Mouse (Mus musculus) embryonic facial prominence, embryonic 14.5 days (tissue): ENCODE data around the gene Rbm44. TPM values are rescaled to one million over a fixed set of nuclear protein-coding genes. Genes with fewer than 3 reads are reported as not detected.

Experiments
- ATAC-seq: fragments of 200-750 bp; cut with Nextera tagmentation; 2 replicates; pipeline ENCODE4 v1.8.0; 2017; ENCODE audit warnings: low read depth, moderate number of reproducible peaks, moderate TSS enrichment
- DNase-seq: peaks from one replicate; pipeline ENCODE4 v3.0.0-alpha.2; 2015; ENCODE audit warnings: low spot score
- H3K27ac ChIP-seq: fragments of 300-500 bp; sonication (generic); replicated peaks from 2 replicates; pipeline ENCODE4 v1.5.1; 2014; ENCODE audit warnings: low read depth, mild to moderate bottlenecking, low read length, moderate library complexity
- H3K27me3 ChIP-seq: fragments of 300-500 bp; sonication (generic); replicated peaks from 2 replicates; pipeline ENCODE4 v1.6.1; 2014; ENCODE audit warnings: low read length; ENCODE audit not compliant: control insufficient read depth, insufficient read depth
- H3K36me3 ChIP-seq: fragments of 300-500 bp; sonication (generic); 2 replicates; pipeline ENCODE4 v1.6.1; 2014; ENCODE audit warnings: low read length, mixed read lengths; ENCODE audit not compliant: control insufficient read depth, insufficient read depth
- H3K4me1 ChIP-seq: fragments of 300-500 bp; sonication (generic); 2 replicates; pipeline ENCODE4 v1.6.1; 2014; ENCODE audit warnings: antibody characterized with exemption, low read length; ENCODE audit not compliant: control insufficient read depth, insufficient read depth
- H3K4me2 ChIP-seq: fragments of 300-500 bp; sonication (generic); 2 replicates; pipeline ENCODE4 v1.6.1; 2014; ENCODE audit warnings: low read depth, mild to moderate bottlenecking, low read length, moderate library complexity, mixed read lengths
- H3K4me3 ChIP-seq: fragments of 300-500 bp; sonication (generic); 2 replicates; pipeline ENCODE4 v1.5.1; 2014; ENCODE audit warnings: low read depth, mild to moderate bottlenecking, low read length
- H3K9ac ChIP-seq: fragments of 300-500 bp; sonication (generic); 2 replicates; pipeline ENCODE4 v1.6.1; 2014; ENCODE audit warnings: low read depth, mild to moderate bottlenecking, low read length, moderate library complexity, mixed read lengths
- H3K9me3 ChIP-seq: fragments of 300-500 bp; sonication (generic); 2 replicates; pipeline ENCODE4 v1.6.1; 2016; ENCODE audit warnings: low read length; ENCODE audit not compliant: control insufficient read depth
- WGBS: fragments of 180-500 bp; shearing (Covaris S2); extraction: QIAGEN DNeasy Blood & Tissue Kit; methylation state at CpG from one replicate; pipeline ENCODE4 v1.1.7; 2014; 5-methylcytosine and 5-hydroxymethylcytosine counted together
- polyA plus RNA-seq: library from polyadenylated mRNA; unstranded; fragments of >200 nt; fragmentation: Nextera tagmentation; extraction: Ambion mirVana; gene quantifications from 2 replicates; pipeline ENCODE4 v1.2.1, GENCODE M21; 2014

The Rbm44 gene
- polyA plus RNA-seq, 1 experiment from 2014 or later = 1.1 TPM

- no peaks in the 10 kb centered on the region for H3K9me3 ChIP-seq
- no peaks in the 10 kb centered on the region for H3K4me1 ChIP-seq
- ATAC-seq (no peak), DNase-seq (peak; percentile 28)
- H3K36me3 ChIP-seq = no peaks in the 10 kb centered on the region
- WGBS = 66% methylated on average over 7 of the region's 8 CpGs
- no peak overlapping the region for H3K4me2 ChIP-seq
- no peak overlapping the region for H3K27ac ChIP-seq
- no peaks in the 10 kb centered on the region for H3K27me3 ChIP-seq
- no peak overlapping the region for H3K9ac ChIP-seq
- no peak overlapping the region for H3K4me3 ChIP-seq
Observed at GRCm38 (mm10) chr1:91192184-91192583, 47.3 kb downstream of the Rbm44 start.

GRCm38 (mm10) chr1:91193242-91193641, 48.4 kb downstream of the Rbm44 start:
- H3K9ac ChIP-seq = no peak overlapping the region
- no peak overlapping the region for H3K27ac ChIP-seq
- WGBS = 86% methylated on average over 4 of the region's 4 CpGs
- ATAC-seq (no peak), DNase-seq (no peak)
- no peak overlapping the region for H3K4me2 ChIP-seq
- no peak overlapping the region for H3K4me3 ChIP-seq
- H3K36me3 ChIP-seq = no peaks in the 10 kb centered on the region
- no peaks in the 10 kb centered on the region for H3K4me1 ChIP-seq
- no peaks in the 10 kb centered on the region for H3K9me3 ChIP-seq
- no peaks in the 10 kb centered on the region for H3K27me3 ChIP-seq

- Histone ChIP-seq H3K4me2 (no peak overlapping the region), H3K9me3 (no peaks in the 10 kb centered on the region), H3K27me3 (no peaks in the 10 kb centered on the region), H3K36me3 (no peaks in the 10 kb centered on the region), H3K27ac (no peak overlapping the region), H3K9ac (no peak overlapping the region), H3K4me1 (no peaks in the 10 kb centered on the region), H3K4me3 (no peak overlapping the region)
- ATAC-seq (no peak), DNase-seq (no peak)
- 93% methylated on average over 4 of the region's 4 CpGs for WGBS
Observed at GRCm38 (mm10) chr1:91193680-91194079, 48.8 kb downstream of the Rbm44 start.

GRCm38 (mm10) chr1:91199793-91200192, 54.9 kb downstream of the Rbm44 start:
- no peak overlapping the region for H3K4me3 ChIP-seq
- H3K36me3 ChIP-seq = no peaks in the 10 kb centered on the region
- WGBS = 81% methylated on average over 10 of the region's 10 CpGs
- no peak overlapping the region for H3K4me2 ChIP-seq
- H3K9me3 ChIP-seq = no peaks in the 10 kb centered on the region
- no peak overlapping the region for H3K27ac ChIP-seq
- no peak overlapping the region for H3K9ac ChIP-seq
- DNase-seq (no peak), ATAC-seq (no peak)
- no peaks in the 10 kb centered on the region for H3K4me1 ChIP-seq
- H3K27me3 ChIP-seq = no peaks in the 10 kb centered on the region

GRCm38 (mm10) chr1:91201122-91201521, 56.2 kb downstream of the Rbm44 start:
- no peaks in the 10 kb centered on the region for H3K27me3 ChIP-seq
- H3K36me3 ChIP-seq = no peaks in the 10 kb centered on the region
- no peak overlapping the region for H3K27ac ChIP-seq
- no peak overlapping the region for H3K4me3 ChIP-seq
- no peaks in the 10 kb centered on the region for H3K9me3 ChIP-seq
- no peaks in the 10 kb centered on the region for H3K4me1 ChIP-seq
- DNase-seq (peak; percentile 19), ATAC-seq (no peak)
- 26% methylated on average over 3 of the region's 3 CpGs for WGBS
- no peak overlapping the region for H3K9ac ChIP-seq
- H3K4me2 ChIP-seq = no peak overlapping the region

- Histone ChIP-seq H3K36me3 (no peaks in the 10 kb centered on the region), H3K27me3 (no peaks in the 10 kb centered on the region), H3K9me3 (no peaks in the 10 kb centered on the region), H3K4me1 (0 out of 2 replicates have a peak, but pooled peaks cover 5% of the 10 kb centered on the region), H3K4me2 (no peak overlapping the region), H3K27ac (no peak overlapping the region), H3K4me3 (no peak overlapping the region), H3K9ac (no peak overlapping the region)
- no peak for DNase-seq
- 67% methylated on average over 5 of the region's 5 CpGs for WGBS
- no peak for ATAC-seq
Observed at GRCm38 (mm10) chr1:91204221-91204765, 59.4 kb downstream of the Rbm44 start.

- Histone ChIP-seq H3K27me3 (no peaks in the 10 kb centered on the region), H3K36me3 (no peaks in the 10 kb centered on the region), H3K9ac (no peak overlapping the region), H3K4me2 (no peak overlapping the region), H3K27ac (no peak overlapping the region), H3K4me3 (no peak overlapping the region), H3K4me1 (peaks cover 16% of the 10 kb centered on the region), H3K9me3 (no peaks in the 10 kb centered on the region)
- ATAC-seq (no peak), DNase-seq (no peak)
- 64% methylated on average over 6 of the region's 6 CpGs for WGBS
Observed at GRCm38 (mm10) chr1:91205651-91206050, 60.8 kb downstream of the Rbm44 start.

GRCm38 (mm10) chr1:91206336-91206735, 61.4 kb downstream of the Rbm44 start:
- Histone ChIP-seq H3K4me1 (peaks cover 16% of the 10 kb centered on the region), H3K4me2 (no peak overlapping the region), H3K9me3 (no peaks in the 10 kb centered on the region), H3K36me3 (no peaks in the 10 kb centered on the region), H3K27me3 (no peaks in the 10 kb centered on the region), H3K9ac (no peak overlapping the region), H3K27ac (no peak overlapping the region), H3K4me3 (no peak overlapping the region)
- ATAC-seq (no peak), DNase-seq (no peak)
- WGBS = 77% methylated on average over 8 of the region's 8 CpGs

GRCm38 (mm10) chr1:91206873-91207272, 62.0 kb downstream of the Rbm44 start:
- WGBS = 75% methylated on average over 5 of the region's 5 CpGs
- Histone ChIP-seq H3K4me1 (peaks cover 22% of the 10 kb centered on the region), H3K27ac (no peak overlapping the region), H3K4me3 (no peak overlapping the region), H3K4me2 (no peak overlapping the region), H3K27me3 (no peaks in the 10 kb centered on the region), H3K9ac (no peak overlapping the region), H3K9me3 (no peaks in the 10 kb centered on the region), H3K36me3 (no peaks in the 10 kb centered on the region)
- ATAC-seq = no peak
- no peak for DNase-seq
